Mouse (Mus musculus): Measurements from ENCODE around the gene Polr3h.

Gene Polr3h

GRCm38 (mm10) chr15:81838554-81839235 is 87.3 kb downstream of the Polr3h start:
- no peak for DNase-seq

All from retina, postnatal 1 day (tissue).